Mouse (Mus musculus): Measurements from ENCODE around the gene Shroom1. TPM values are rescaled to one million over a fixed set of nuclear protein-coding genes. Genes with fewer than 3 reads are reported as not detected.

Shroom1 gene
- total and polyA plus RNA-seq, 2 experiments from 2014 or later: 2.4 to 7.1 TPM

DNA sequence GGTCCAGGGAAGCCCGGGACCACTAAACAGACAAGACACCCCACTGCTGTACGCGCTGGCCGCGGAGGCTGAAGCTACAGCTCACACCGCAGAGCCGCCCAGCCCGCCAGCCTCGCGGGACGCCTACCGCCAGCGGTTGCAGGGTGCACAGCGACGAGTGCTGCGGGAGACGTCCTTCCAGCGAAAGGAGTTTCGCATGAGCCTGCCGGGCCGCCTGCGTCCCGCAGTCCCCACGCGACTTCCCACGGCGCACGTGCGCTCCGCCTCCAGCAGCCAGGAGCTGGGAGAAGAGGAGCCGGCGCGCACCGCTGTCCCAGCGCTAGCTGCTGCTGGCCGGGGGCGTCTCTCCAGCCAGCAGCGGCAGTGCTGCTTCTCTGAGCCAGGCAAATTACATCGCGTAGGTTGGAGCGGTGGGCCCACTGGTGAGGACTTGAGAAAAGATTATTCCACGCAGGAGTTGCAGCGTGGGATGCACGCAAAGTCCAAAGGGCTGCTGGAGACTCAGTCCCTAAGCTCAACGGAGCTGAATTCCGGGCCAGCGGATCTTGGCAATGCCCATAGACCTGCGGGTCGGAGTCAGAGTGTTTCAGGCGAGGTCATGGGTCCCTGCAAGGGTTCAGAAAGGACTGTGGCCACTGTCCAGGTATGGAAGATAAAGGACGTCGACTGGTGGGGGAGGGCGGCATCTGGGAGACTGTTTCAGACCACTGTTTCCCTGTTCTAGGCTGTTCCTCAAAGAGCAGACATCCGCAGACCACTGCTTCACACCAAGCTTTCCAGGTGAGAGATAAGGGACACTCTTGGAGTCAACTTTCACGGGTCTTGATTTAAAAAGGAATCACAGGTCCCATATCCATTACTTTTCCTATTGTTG is 6.8 kb downstream of the Shroom1 start:
- no peaks in the 10 kb centered on the region for H3K36me3 ChIP-seq (ENCODE audit: insufficient read depth, low read length)
- peaks cover 36% of the 10 kb centered on the region for H3K27me3 ChIP-seq (ENCODE audit: insufficient read depth, low read length)
- H3K27ac ChIP-seq: no peak overlapping the region

DNA sequence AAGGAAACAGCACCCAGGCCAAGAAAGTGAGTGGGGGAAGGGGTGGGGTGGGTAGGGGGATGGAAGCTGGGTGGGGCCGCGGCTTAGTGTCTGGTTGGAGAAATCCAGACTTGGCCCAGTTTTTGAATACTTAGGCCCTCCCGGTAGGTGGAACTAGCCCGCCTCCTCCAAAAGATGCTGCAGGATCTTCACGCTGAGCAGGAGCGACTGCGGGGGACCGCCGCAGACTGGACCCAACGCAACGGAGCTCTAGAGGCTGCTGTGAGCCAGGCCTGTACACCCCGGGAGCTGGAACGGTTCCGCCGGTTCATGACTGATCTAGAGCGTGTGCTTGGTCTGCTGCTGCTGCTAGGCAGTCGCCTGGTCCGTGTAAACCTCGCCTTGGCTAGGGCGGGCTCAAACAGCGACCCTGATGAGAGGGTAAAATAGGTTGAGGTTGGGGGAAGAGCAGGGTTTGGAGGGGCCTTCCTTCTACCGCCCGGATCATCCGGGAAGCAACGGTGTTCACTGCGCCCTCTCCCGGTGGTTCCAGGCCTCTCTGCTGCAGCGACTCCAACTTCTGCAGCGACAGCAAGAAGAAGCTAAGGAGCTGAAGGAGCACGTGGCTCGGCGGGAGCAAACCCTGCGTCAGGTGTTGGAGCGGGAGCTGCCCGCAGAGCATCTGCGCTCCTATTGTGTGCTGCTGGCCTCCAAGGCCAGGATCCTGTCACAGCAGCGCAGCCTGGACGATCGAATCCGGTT is 9.4 kb downstream of the Shroom1 start:
- WGBS: 6% methylated on average over 40 of the region's 40 CpGs
- peak; percentile 91 for TF ChIP-seq CTCF (IDR thresholded peaks at IDR 0.05; ENCODE audit: low read depth)

More for the DNA sequence above, 6.8 kb downstream of the Shroom1 start:
- Histone ChIP-seq H3K9ac (replicated peaks; ENCODE audit: low read length) (no peak overlapping the region; the same call in 1 of the 2 replicates), H3K4me2 (ENCODE audit: low read depth, low read length) (peak overlapping the region; percentile 62), H3K4me1 (ENCODE audit: insufficient read depth, low read length) (no peaks in the 10 kb centered on the region; the same call in 1 of the 2 replicates), H3K9me3 (ENCODE audit: low read length) (no peaks in the 10 kb centered on the region), H3K4me3 (ENCODE audit: low read length) (peak overlapping the region; percentile 40)
- ATAC-seq: no peak
- DNase-seq (ENCODE audit: low spot score): peak; percentile 44
- 8% methylated on average over 55 of the region's 55 CpGs for WGBS
- no peak for TF ChIP-seq CTCF (IDR thresholded peaks at IDR 0.05; ENCODE audit: low read depth)

DNA sequence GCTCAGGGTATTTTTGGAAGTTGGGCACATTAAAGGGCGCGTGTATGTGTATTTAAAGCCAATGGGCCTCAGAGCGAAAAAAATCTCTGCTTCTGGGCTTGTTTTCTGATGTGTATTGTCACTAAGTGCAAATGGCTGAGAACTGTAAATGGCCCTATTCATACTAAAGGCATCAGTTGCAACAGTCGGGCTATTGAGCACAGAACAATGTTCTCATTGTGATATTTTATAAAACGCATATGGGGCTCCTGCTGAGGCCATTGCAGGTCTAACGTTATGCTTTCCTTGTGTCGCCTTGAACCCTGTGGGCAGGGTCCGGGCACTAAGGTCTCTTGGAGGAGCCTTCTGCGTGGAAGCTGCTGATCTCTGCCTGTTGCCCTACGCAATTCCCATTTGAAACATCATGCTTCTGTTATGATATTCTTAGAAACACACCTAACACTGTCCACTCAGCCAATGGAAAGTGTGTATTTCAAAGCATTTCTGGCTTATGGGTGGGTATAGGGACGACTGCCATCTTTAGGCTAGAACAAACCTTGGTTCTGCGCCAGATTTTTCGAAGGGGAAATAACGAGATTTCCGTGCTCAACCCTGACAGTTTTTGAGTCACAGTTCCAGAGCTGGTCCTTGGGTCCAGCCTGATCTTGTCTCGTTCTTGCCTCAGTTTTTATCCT is 12.4 kb downstream of the Shroom1 start:
- DNase-seq (ENCODE audit: low spot score) (no peak), ATAC-seq (no peak)
- Histone ChIP-seq H3K4me1 (ENCODE audit: insufficient read depth, low read length) (peaks cover 8% of the 10 kb centered on the region), H3K4me3 (ENCODE audit: low read length) (no peak overlapping the region; the same call in 1 of the 2 replicates), H3K27ac (peak overlapping the region; percentile 3; the same call in 1 of the 2 replicates), H3K4me2 (ENCODE audit: low read depth, low read length) (peak overlapping the region; percentile 60; the same call in 1 of the 2 replicates), H3K27me3 (ENCODE audit: insufficient read depth, low read length) (peaks cover 13% of the 10 kb centered on the region), H3K9me3 (ENCODE audit: low read length) (no peaks in the 10 kb centered on the region), H3K36me3 (ENCODE audit: insufficient read depth, low read length) (no peaks in the 10 kb centered on the region), H3K9ac (replicated peaks; ENCODE audit: low read length) (no peak overlapping the region)
- 22% methylated on average over 16 of the region's 16 CpGs for WGBS
- TF ChIP-seq CTCF (IDR thresholded peaks at IDR 0.05; ENCODE audit: low read depth): no peak

More for the DNA sequence above, 9.4 kb downstream of the Shroom1 start:
- Histone ChIP-seq H3K27ac (no peak overlapping the region), H3K36me3 (ENCODE audit: insufficient read depth, low read length) (no peaks in the 10 kb centered on the region), H3K9me3 (ENCODE audit: low read length) (no peaks in the 10 kb centered on the region), H3K4me3 (ENCODE audit: low read length) (peak overlapping the region; percentile 36), H3K4me1 (ENCODE audit: insufficient read depth, low read length) (peaks cover 8% of the 10 kb centered on the region), H3K27me3 (ENCODE audit: insufficient read depth, low read length) (peaks cover 28% of the 10 kb centered on the region), H3K4me2 (ENCODE audit: low read depth, low read length) (peak overlapping the region; percentile 61), H3K9ac (replicated peaks; ENCODE audit: low read length) (peak overlapping the region; percentile 50)
- peak; percentile 91 for DNase-seq (ENCODE audit: low spot score)
- peak; percentile 67 for ATAC-seq

DNA sequence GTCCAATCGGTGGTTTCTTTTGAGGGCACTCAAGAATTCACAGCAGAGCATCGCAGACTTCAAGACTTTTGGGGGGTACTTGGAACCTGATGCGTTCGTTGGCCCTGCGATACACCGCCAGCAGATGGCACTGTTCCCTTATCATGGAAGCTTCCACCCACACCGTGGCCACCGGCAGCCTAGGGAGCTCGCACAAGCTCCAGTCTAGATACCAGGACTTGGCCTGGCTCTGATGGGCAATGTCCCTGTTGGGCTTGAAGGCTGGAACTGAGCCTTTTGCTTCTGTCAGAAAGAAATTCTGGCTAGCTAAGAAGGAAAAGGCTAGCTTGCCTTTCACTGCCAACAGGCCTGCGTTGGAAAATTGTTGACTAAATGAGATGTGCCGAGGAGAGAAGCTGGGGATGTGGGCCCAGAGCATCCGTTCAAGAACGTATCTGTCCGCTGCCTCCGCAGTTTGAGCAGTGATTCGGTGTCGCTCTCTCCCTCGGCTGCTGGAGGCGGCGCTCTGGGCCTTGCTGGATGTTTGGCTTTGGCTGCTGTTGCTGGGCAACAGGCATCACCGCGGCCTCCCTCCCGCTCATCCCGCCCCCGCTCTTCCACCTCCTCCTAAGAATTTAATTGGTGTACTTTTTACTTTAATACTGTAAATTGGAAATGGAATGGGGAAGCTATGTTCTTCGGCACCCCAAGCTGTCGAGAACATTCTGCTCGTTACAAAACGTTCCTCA is 13.1 kb downstream of the Shroom1 start, which contains the start of gene Gm9837:
Gene Gm9837, minus strand, starts transcription at position 512 of the 728 bp plus-strand sequence.
- H3K9ac ChIP-seq (replicated peaks; ENCODE audit: low read length): peak within 1 kb of the TSS; percentile 33
- WGBS: 2% methylated on average over 29 of the region's 29 CpGs
- peak within 1 kb of the TSS; percentile 60 for H3K4me2 ChIP-seq (ENCODE audit: low read depth, low read length)
- no peaks in the 10 kb centered on the region for H3K36me3 ChIP-seq (ENCODE audit: insufficient read depth, low read length)
- H3K27me3 ChIP-seq (ENCODE audit: insufficient read depth, low read length): peaks cover 6% of the 10 kb centered on the region; the same call in 1 of the 2 replicates
- peak; percentile 92 for TF ChIP-seq CTCF (IDR thresholded peaks at IDR 0.05; ENCODE audit: low read depth)
- H3K4me1 ChIP-seq (ENCODE audit: insufficient read depth, low read length): peaks cover 8% of the 10 kb centered on the region
- H3K9me3 ChIP-seq (ENCODE audit: low read length): no peaks in the 10 kb centered on the region
- ATAC-seq (peak; percentile 85), DNase-seq (ENCODE audit: low spot score) (peak; percentile 95)
- peak within 1 kb of the TSS; percentile 76 for H3K27ac ChIP-seq
- H3K4me3 ChIP-seq (ENCODE audit: low read length): peak within 1 kb of the TSS; percentile 28

DNA sequence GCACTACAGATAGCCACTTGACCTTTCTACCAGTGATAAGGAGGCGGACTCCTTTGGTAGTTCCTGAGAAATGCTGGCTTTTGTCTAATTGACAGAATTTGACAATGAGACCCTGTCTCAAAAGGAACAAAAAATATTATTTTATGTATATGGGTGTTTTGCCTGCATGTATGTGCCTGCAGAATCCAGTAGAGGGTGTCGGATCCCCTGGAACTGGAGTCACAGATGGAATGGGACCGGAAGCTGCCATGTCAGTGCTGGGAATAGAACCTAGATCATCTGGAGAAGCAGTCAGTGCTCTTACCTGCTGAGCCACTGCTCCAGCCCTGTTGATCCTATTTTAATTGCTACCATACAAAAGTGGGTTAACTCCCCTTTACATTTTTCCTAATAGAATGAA is 15.7 kb downstream of the Shroom1 start:
- H3K36me3 ChIP-seq (ENCODE audit: insufficient read depth, low read length): no peaks in the 10 kb centered on the region
- 79% methylated on average over 3 of the region's 3 CpGs for WGBS
- no peak overlapping the region for H3K9ac ChIP-seq (replicated peaks; ENCODE audit: low read length)
- DNase-seq (ENCODE audit: low spot score) (no peak), ATAC-seq (no peak)
- H3K4me1 ChIP-seq (ENCODE audit: insufficient read depth, low read length): peaks cover 8% of the 10 kb centered on the region
- no peak overlapping the region for H3K27ac ChIP-seq
- peak; percentile 41 for TF ChIP-seq CTCF (IDR thresholded peaks at IDR 0.05; ENCODE audit: low read depth)
- 0 out of 2 replicates have a peak, but pooled peaks cover 4% of the 10 kb centered on the region for H3K27me3 ChIP-seq (ENCODE audit: insufficient read depth, low read length)
- H3K4me2 ChIP-seq (ENCODE audit: low read depth, low read length): no peak overlapping the region
- no peaks in the 10 kb centered on the region for H3K9me3 ChIP-seq (ENCODE audit: low read length)
- H3K4me3 ChIP-seq (ENCODE audit: low read length): no peak overlapping the region

Measured in hindbrain, postnatal 0 days (tissue).